Mouse (Mus musculus): ENCODE results near the gene Trafd1.
A peak's percentile ranks its signal among the peaks of the same experiment; 100 is the strongest.

The Trafd1 gene

DNA sequence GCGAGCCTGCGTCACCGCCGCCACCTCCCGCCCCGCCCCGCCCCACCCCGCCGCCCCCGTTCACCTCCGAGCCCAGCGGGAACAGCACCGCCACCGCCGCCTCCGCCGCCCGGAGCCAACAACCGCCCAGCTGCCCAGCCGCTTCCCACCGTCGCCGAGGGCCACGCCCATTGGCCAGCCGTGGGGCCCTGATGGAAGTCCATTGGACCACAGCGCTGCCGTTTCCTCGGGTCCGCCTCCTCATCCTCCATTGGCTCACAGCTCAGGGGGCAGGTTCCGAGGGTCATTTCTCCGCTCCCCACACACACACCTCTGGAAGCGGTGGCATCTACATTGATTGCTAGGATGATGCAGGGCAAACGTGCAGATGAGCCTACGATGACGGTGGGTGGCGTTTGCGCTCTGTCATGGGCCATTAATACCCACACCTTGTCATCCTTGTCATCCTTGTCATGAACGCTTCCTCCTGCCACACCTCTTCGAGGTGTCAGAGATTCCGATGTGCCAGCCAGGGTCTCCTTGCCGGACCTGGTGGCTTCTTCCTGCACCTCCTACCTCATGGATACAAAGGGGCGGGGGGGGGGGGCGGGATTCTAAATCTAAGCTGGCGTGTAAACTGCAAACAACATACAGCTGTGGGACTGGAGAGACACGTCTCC lies at the start of gene Trafd1:
Gene Trafd1 (minus strand): TSS at position 172 of the 659 bp plus-strand sequence.
- DNase-seq (ENCODE audit: low spot score), result peak; percentile 88

DNA sequence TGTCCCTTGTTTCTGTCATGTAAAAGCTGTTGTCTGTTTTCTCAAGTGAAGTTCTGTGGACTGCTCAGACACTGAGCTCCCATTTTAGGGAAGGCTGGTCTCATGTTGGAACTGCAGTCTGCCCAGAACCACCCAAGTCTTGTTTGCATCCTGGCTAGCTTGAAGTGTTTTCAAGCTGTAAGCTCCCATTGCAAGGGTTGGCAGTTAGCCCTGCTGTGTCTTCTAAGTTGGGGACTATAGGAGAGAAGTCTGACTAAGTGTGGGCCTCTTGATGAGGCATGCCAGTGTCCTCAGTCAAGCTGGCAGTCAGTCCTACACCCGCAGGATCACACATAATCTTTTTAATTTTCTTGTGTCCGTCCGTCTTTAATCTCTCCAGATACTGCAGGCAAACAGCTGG lies 43.5 kb upstream of the Trafd1 start:
- DNase-seq (ENCODE audit: low spot score), result no peak

DNA sequence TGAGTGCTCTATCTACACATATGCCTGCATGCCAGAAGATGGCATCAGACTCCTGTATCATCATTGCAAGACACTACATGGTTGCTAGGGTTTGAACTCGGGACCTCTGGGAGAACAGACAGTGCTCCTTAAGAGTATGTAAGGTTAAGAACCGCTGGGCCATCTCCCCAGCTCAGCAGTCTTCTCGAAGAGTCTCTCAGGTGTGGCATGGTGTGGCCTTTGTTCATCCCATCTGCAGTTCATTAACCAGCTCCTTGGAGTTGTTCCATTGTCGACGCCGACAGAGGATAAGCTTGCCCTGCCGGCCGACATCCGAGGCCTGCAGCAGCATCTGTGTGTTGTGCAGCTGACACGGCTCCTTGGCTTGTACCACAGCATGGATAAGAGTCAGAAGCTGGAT lies 37.9 kb upstream of the Trafd1 start:
- DNase-seq (ENCODE audit: low spot score), result no peak

DNA sequence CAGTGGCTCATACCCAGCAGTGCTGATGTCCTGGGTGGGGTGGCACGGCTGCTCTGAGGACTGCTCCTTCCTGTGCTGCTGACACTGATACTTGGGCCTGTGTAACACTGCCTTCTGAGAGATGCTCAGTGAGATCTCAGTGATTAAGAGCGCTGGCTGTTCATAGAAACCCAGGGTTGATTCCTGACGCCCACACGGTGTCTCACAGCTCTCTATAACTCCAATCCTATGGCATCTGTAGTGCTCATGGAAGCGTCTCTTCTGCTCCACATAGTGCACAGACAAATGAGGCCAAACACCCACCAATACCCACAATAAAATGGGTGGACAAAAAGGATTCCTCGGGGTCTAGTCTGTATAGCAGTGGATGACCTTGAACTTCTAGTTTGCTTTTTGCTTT lies 37.4 kb upstream of the Trafd1 start:
- DNase-seq (ENCODE audit: low spot score), result no peak

DNA sequence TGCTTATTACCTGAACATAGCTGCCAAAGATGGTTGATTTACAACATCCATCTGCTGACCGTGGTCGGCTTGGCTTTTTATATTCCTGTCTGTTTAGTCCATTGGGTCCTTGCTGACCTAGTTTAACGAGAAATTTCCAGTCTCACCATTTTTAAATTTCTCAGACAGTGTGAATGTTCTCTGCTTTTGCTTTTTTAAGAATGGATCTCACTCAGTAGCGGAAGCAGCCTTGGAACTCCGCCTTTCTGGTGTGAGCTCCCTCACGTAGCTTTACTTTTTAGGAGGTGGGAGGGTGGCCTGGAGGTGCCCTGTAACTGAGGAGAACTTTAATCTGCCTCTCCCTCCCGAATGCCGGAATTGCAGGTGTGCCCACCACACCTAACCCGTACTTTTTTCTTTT lies 35.3 kb upstream of the Trafd1 start:
- no peak for DNase-seq (ENCODE audit: low spot score)

DNA sequence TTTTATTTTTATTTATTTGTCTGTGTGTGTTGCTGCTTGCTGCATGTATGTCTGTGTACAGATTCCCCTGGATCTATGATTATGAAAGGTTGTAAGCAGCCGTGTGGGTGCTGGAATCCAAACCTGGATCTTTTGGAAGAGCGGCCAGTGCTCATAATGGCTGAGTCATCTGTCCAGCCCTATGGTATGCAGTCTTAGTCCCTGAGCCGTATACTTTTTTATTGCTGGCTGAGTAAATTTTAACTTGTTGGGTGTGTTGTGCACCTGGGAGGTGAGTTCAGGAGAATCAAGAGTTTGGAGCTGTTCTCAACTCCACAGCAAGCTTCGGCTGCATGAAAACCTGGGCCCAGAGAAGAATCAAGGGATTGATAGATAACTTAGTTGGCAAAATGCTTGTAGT lies 25.5 kb upstream of the Trafd1 start:
- DNase-seq (ENCODE audit: low spot score), result no peak

DNA sequence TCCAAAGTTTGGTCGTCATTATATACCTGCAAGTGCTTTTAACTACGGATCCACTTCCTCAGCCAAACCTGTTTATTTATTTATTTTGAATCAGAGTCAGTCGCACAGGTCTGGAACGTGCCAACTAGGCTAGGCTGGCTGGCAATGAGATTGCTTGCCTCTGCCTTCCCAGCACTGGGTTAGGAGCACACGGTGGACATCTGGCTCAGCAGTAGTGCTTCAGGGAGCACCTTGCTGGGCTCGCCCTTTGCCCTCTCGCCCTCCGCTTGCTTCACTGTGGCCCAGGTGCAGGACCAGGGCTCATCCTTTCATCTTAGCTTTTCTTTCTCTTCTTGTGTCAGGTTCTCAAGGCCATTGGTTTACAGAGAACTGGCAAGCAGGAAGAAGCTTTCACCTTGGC lies 22.4 kb upstream of the Trafd1 start:
- no peak for DNase-seq (ENCODE audit: low spot score)

DNA sequence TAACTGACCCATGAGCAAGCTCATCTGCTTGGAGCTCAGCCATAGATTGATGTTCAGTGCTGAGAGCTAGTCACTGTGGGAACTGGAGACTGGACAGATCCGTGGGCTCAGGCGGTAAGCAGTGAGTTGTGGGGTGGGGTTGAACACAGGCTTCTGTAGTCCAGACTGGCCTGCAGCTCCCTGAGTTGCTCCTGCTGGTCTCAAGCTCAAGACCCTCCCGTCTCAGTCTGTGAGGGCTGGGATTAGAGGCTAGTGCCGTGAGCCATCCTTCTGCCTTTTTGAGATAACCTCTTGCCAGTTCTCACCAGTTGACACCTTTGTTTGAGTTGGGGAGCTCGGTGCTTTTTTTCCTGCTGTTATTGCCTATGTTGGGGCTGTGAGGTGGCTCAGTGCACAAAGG lies 15.4 kb upstream of the Trafd1 start:
- DNase-seq (ENCODE audit: low spot score), result no peak

DNA sequence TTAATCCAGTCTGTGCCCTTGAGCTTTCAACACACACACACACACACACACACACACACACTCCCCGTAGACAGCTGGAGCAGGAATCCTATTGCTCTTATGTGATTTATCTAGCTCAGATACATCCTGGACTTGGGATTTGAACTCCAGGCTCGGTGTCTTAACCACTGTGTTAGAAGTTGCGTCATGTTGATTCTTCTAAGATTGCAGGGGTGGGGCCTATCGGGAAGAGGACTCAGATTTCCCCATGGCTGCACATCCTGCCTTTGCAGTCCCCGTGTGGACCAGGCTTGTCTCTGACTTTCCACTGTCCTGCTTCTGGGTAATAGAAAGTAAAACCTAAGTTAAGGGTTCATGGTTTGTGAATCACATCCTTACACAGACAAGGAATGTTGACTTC lies 14.6 kb upstream of the Trafd1 start:
- DNase-seq (ENCODE audit: low spot score), result no peak

DNA sequence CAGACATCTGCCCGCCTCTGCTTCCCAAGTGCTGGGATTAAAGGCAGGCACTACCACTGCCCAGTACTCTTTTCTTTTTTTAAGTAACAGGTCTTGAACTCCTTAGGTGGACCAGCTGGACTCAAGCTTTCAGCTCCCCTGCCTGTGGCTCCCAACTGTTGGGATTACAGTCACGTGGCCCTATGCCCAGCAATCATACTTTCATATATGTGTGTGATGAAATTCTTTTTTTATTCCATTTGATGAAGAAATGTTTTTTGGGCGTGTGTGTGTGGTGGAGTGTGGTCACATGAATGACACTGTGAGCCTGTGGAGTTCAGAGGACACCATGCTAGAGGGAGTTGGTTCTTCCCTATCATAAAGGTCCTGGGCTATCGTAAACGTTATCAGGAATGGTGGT lies 14.1 kb upstream of the Trafd1 start:
- DNase-seq (ENCODE audit: low spot score), result no peak

DNA sequence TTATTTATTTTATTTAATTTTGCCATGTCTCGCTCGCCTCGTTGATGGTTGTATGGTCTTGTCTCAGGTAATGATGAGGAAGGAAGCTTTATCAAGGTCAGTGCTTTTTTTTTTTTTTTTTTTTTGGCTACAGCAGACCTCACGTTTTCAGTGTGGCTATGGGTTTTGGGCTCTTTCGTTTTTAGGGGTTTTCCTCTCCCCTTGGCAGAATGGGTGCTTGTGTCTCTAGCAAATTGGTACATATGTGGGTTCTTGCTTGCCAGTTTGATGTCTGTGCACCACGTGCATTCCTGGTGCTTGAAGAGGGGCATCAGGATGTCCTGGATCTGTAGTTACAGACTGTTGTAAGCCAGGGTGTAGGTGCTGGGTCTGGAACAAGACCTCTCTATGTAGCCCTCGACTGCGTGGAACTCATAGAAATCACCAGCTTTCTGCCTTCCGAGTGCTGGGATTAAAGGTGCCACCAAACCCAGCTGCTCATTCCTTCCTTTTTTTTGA lies 13.6 kb upstream of the Trafd1 start:
- no peak for DNase-seq (ENCODE audit: low spot score)

DNA sequence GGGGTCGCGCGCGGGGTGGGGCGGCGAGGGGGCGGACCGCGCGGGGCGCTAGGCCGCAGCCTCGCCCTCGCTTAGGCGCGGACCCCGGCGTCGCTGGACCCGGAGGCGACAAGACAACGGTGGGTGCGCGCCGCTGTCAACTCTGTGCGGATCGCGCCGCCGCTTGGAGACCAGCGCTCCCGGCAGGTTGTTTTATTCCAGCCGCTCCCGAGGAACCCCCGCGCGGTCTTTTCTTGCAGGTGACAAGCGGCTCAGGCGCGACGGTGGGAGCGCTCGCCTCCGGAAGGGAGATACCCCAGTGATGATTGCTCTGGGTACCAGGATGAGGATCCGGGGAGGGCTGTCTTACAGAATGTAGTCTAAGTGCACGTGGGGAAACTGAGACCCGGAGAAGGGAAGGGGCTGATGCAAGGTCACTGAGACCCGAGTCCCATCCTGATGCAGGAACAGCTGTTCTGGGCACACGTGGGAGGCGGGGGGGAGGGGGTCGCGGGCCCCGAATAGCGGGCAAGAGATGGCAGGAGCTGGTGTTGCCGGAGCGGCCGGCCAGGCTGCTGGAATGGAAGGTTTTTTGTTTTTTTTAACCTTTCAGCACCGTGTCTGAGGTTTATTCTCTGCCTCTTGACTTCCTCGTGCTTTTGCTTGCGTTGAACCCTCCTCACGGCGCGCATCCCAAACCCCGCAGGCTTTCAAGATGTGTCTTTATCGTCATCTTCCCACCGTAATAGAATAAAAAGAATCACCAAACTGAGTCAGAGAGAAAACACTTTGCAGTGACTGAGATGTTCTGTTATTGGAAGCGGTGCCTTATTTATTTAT lies 12.9 kb upstream of the Trafd1 start:
- no peak for DNase-seq (ENCODE audit: low spot score)

DNA sequence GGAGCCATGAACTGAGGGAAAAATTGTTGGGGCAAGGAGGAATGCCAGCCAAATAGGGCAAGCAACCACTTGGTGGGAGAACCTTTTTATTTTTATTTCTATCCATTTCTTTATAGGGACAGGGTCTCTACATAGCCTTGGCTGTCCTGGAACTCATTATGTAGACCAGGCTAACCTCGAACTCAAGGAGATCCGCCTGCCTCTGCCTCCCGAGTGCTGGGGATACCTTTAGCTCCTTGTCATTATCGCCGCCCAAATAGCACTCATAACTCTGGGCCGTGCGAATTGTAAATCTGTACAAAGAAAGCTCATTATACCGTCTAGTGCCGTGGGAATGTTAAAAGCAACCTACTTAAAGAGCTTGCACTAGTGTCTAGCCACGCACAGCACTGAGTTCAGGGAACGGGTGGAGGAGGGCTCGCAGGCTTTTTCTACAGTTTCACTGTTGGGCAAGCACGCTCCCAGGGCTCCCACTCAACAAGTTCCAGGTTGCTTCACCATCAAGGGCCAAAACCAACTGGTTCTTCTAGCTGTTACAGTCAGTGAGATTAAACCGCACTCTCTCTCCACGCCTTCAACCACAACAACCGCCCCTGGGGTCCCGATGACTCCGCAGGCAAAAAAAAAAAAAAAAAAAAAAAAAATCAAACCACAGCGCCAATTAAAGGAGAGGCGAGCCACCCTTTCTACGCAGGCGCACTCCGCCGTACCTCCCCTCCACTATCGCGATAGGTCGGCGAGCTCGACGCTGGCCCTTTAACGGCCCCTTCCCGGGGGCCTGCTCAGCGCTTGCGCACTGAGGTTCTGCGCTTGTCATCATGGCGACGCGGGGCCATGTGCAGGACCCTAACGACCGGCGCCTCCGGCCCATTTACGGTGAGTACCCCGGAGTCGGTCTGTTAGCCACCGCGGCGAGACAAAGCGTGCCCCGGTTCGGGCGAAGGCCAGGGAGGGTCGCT lies 12.0 kb upstream of the Trafd1 start, which contains the start of gene Naa25:
Gene Naa25 (plus strand): TSS at position 750 of the 959 bp plus-strand sequence.
- peak; percentile 85 for DNase-seq (ENCODE audit: low spot score)

DNA sequence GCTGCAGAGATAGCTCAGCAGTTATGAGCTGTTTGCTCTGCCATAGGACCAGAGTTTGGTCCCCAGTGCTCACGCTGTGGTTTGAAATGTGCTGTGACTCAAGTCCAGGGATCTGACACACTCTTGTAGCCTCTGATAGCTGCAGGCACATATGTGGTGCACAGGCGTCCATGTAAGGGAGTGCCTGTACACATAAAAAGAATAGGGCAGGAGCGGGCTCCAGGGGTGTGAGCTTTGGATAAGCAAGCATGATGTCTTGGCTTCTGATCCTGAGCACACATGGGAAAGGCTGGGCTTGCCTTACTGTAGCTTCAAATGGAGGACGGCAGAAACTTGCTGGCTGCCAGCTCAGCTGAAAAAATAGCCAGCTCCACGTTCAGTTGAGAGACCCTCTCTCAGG lies 10.2 kb upstream of the Trafd1 start:
- no peak for DNase-seq (ENCODE audit: low spot score)

DNA sequence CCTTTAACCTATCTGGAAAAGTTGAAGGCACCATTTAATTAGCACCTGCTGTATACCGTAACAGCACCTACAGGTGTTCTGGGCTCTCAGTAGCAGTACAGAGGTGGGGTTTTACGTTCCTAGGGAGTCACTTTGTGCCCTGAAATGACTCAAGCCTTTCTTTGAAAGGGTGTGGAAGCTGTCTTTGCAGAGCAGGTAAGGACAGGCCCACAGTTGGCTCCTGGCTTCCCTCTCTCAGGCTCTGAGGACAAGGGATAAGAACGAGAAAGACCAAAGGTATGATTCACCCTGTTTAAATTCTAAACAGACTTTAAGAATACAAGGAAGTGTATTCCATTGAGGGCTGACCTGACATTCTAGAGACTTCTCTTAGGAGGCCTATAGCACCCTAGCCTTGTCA lies 8.0 kb upstream of the Trafd1 start:
- no peak for DNase-seq (ENCODE audit: low spot score)

DNA sequence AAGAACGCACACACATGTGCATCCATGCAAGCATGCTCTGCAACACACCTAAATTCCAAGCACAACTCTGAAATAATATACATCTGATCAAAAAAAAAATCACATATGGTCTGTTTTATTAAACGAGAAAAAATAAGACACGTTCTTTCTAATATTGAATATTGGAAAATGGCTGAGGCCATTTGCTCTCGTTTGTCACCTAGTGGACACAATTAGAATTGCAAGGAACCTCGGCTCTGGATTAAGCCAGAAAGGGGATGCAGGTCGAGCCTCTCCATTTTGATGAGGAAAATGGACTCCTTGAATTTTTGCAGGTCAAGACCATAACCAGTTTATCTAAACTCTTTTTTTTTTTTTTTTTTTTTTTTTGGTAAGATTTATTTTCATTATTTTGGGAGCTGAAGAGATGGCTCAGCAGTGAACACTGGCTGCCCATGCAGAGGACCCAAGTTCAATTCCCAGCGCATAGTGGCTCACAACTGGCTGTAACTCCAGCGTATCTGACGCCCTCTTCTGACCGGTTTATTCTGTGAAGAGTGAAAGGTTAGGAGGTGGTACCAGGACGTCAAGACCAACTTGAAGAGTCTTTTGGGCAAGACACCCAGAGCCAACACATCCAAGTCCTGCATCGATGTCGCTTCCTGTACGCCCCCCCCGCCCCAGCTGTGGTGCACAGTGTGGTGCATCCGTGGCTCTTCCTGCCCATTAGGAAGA lies 7.4 kb upstream of the Trafd1 start:
- no peak for DNase-seq (ENCODE audit: low spot score)

DNA sequence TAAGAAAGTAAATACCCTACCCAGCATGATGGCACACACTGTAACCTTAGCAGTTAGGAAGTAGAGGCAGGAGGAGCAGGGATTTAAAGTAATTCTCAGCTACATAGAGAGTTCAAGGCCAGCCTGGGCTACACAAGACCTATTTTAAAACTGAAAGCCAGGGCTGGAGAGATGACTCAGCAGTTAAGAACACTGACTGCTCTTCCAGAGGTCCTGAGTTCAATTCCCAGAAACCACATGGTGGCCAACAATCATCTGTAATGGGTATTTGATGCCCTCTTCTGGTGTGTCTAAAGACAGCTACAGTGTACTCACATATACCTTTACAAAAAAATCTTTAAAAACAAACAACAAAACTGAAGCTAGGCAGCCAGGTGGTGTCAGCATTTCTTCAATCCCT lies 4.3 kb upstream of the Trafd1 start:
- DNase-seq (ENCODE audit: low spot score), result no peak

DNA sequence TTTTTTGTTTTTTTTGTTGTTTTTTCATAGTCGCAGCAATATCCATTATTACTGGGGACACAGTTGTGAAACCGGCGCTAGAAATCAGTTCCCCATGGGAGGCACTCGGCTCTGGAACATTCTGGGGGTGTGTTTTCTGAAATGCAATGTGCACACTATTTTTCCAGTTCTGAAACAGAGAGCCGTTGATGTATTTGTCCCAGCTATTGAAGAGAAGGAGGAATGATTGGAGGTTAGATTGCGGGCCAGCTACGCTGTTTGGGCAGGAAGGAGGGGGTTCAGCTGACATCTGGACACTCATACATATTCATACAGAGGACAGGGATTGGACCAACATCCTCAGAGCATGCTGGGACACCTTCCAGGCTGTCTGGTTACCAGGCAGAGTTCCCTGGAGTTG lies 3.7 kb upstream of the Trafd1 start:
- no peak for DNase-seq (ENCODE audit: low spot score)

DNA sequence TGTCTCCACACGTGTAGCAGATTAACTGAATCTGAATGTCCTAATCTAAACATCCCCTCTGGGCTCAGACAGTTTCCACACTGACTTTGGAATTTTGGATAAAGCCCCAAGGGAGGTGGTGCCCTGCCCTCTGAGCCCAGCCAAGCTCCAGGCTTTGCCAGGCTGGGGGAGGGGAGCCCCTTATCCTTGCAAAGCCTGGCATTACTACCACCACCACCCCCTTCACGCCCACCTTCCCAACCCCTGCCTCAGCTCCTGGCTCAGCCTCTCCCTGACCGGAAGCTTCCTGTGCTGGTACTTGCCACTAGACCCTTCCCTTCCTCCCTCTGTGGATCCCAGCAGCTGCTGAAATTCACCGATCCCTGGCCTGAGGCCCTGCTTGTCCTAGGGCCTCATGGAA lies 1.7 kb upstream of the Trafd1 start:
- DNase-seq (ENCODE audit: low spot score), result no peak

DNA sequence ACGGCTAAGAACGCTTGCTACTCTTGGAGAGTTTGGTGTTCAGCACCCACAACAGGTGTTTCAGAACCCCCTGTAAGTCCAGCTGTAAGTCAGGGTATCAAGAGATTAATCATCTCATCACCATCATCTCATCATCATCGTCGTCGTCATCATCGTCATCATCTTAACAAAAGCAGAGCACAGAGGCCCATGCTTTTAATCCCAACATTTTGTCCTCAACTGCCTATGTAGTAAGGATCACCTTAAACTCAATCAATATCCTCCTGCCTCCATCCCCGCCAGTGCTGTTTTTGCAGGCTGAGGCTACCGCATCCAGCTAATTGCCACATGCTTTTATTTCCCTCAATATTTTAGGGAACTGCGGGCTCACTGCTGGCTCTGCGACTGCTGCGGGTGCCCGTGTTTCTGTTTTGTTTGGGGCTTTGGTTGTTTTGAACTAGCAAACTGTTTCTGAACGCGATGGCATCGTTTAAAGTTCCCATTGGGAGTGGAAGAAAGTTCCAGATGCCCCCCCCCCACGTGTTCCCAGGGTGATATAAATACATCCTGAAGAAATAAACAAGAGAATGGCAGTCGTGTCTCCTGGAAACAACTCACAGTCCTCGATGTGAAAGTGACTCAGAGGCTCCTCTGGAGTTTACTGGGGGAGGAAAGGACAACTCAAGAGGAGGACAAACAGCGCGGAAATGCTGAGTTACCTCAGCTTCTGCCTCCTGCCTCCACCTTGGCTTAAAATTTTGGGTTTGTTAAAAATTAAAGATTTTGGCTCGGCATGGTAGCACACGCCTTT lies 883 bp upstream of the Trafd1 start:
- no peak for DNase-seq (ENCODE audit: low spot score)
